Mouse (Mus musculus) 3134 (cell line): ENCODE results near the gene Vmn2r72.

ENCODE experiments used
- DNase-seq: peaks from one replicate; pipeline ENCODE4 v3.0.0-alpha.2; 2011; ENCODE audit warnings: low spot score; ENCODE audit not compliant: insufficient read length; ENCODE audit errors: extremely low read depth

The Vmn2r72 gene

GRCm38 (mm10) chr7:85754997-85755396 is at the start of gene Vmn2r72:
Vmn2r72 (minus strand) TSS chr7:85755097.
- no peak for DNase-seq
